Mouse (Mus musculus): ENCODE data around the gene Fxyd3. TPM values are rescaled to one million over a fixed set of nuclear protein-coding genes. Genes with fewer than 3 reads are reported as not detected.

The Fxyd3 gene
- polyA plus RNA-seq, 1 experiment, result 0.01 TPM

DNA sequence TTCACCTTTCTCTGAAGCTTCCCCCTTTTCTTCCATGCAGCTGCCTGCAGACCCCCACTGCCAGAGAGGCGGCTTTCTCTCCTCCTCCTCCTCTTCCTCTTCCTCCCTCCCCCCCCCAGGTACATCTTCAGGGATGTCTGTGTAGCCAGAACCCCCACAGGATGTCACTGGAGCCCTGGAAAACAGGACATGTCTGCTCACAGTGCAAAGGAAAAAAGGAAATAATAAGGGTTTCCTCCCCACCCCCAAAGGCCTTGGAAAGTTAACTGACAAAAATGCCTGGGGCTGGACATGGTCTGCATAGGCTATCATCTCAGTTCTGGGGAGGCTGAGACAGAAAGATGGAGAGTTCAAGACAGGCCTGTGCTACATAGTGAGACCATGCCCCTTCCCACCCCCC is 4.6 kb upstream of the Fxyd3 start:
- Histone ChIP-seq H3K4me2 (ENCODE audit: low read depth) (no peak overlapping the region), H3K36me3 (ENCODE audit: control insufficient read depth, insufficient read depth) (no peaks in the 10 kb centered on the region), H3K79me2 (ENCODE audit: control insufficient read depth, insufficient read depth) (no peaks in the 10 kb centered on the region), H3K27me3 (ENCODE audit: control insufficient read depth, insufficient read depth, insufficient read length) (peaks cover 9% of the 10 kb centered on the region), H3K4me3 (no peak overlapping the region), H3ac (ENCODE audit: control insufficient read depth, insufficient read length) (no peak overlapping the region)
- TF ChIP-seq TCF12 (IDR thresholded peaks at IDR 0.05; ENCODE audit: insufficient read depth, poor library complexity, severe bottlenecking), result no peak
- no peak for TF ChIP-seq POLR2AphosphoS2 (IDR thresholded peaks at IDR 0.05; ENCODE audit: insufficient read length, low read depth)
- no peak for TF ChIP-seq E2F4 (IDR thresholded peaks at IDR 0.05; ENCODE audit: insufficient read depth)
- TF ChIP-seq MYOG (IDR thresholded peaks at IDR 0.05; ENCODE audit: control insufficient read depth in 1 of 3, insufficient read depth in 1 of 3, insufficient read length in 2 of 3, low read depth in 2 of 3), result no peak
- no peak for TF ChIP-seq REST (IDR thresholded peaks at IDR 0.05; ENCODE audit: insufficient read depth, insufficient read length)
- no peak for TF ChIP-seq MAX (IDR thresholded peaks at IDR 0.05; ENCODE audit: low read depth)
- no peak for TF ChIP-seq CEBPB (IDR thresholded peaks at IDR 0.05; ENCODE audit: insufficient read depth, poor library complexity, severe bottlenecking)
- no peak for TF ChIP-seq POLR2A (IDR thresholded peaks at IDR 0.05; ENCODE audit: insufficient read length, low read depth)
- no peak for TF ChIP-seq USF1 (IDR thresholded peaks at IDR 0.05; ENCODE audit: low read depth)
- no peak for TF ChIP-seq SRF (IDR thresholded peaks at IDR 0.05; ENCODE audit: control insufficient read depth, insufficient read length, low read depth)
- no peak for TF ChIP-seq MYOD1 (IDR thresholded peaks at IDR 0.05; ENCODE audit: control insufficient read depth in 1 of 3, insufficient read length in 2 of 3, low read depth in 2 of 3)
- no peak for TF ChIP-seq TCF3 (IDR thresholded peaks at IDR 0.05; ENCODE audit: insufficient read length, low read depth)

DNA sequence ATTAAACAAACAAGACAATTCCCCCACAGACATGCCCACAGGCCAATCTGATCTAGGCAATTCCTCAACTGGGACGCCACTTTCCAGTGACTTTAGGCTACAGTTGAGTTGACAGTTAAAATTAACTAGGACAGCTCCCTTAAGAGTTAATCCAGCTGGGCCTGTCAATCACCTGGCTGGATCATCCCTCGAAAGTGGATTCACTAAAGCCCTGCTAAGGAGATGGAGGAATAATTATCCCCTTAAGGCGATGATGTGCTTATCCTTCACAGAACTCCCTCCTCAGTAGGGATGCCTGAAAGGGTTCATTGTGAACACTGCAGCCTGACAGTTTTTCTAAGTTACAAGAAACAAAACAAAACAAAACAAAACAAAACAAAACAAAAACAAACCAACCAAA is 4.1 kb upstream of the Fxyd3 start:
- no peak overlapping the region for H3K4me2 ChIP-seq (ENCODE audit: low read depth)
- no peak for TF ChIP-seq POLR2AphosphoS2 (IDR thresholded peaks at IDR 0.05; ENCODE audit: insufficient read length, low read depth)
- TF ChIP-seq TCF12 (IDR thresholded peaks at IDR 0.05; ENCODE audit: insufficient read depth, poor library complexity, severe bottlenecking), result no peak
- TF ChIP-seq USF1 (IDR thresholded peaks at IDR 0.05; ENCODE audit: low read depth), result no peak
- no peak for TF ChIP-seq REST (IDR thresholded peaks at IDR 0.05; ENCODE audit: insufficient read depth, insufficient read length)
- TF ChIP-seq E2F4 (IDR thresholded peaks at IDR 0.05; ENCODE audit: insufficient read depth), result no peak

DNA sequence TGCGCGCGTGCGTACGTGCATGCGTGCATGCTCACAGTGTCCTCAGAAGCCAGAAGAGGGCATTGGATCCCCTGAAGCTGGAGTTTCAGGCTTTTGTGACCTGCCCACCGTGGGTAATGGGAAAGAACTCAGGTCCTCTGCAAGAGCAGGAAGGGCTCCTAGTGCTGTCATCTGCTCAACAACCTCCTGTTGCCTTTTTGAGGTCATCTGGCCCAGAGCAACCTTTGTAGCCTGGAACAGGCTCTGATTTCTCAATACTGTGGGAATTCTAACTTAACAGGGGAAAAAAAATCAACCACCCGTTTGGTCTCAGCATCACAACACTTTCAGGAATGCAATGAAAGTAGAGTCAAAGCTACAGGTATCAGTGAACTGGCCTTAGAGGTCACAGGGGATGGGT is 3.2 kb upstream of the Fxyd3 start:
- no peak overlapping the region for H3ac ChIP-seq (ENCODE audit: control insufficient read depth, insufficient read length)
- H3K79me2 ChIP-seq (ENCODE audit: control insufficient read depth, insufficient read depth), result no peaks in the 10 kb centered on the region
- peaks cover 9% of the 10 kb centered on the region for H3K27me3 ChIP-seq (ENCODE audit: control insufficient read depth, insufficient read depth, insufficient read length)
- no peaks in the 10 kb centered on the region for H3K36me3 ChIP-seq (ENCODE audit: control insufficient read depth, insufficient read depth)
- no peak overlapping the region for H3K4me2 ChIP-seq (ENCODE audit: low read depth)
- TF ChIP-seq MAX (IDR thresholded peaks at IDR 0.05; ENCODE audit: low read depth) (no peak), TCF3 (IDR thresholded peaks at IDR 0.05; ENCODE audit: insufficient read length, low read depth) (no peak)
- no peak overlapping the region for H3K4me3 ChIP-seq

More for the DNA sequence above, 4.1 kb upstream of the Fxyd3 start:
- no peaks in the 10 kb centered on the region for H3K79me2 ChIP-seq (ENCODE audit: control insufficient read depth, insufficient read depth)
- H3ac ChIP-seq (ENCODE audit: control insufficient read depth, insufficient read length), result no peak overlapping the region
- no peak overlapping the region for H3K4me3 ChIP-seq
- peaks cover 9% of the 10 kb centered on the region for H3K27me3 ChIP-seq (ENCODE audit: control insufficient read depth, insufficient read depth, insufficient read length)
- no peaks in the 10 kb centered on the region for H3K36me3 ChIP-seq (ENCODE audit: control insufficient read depth, insufficient read depth)

DNA sequence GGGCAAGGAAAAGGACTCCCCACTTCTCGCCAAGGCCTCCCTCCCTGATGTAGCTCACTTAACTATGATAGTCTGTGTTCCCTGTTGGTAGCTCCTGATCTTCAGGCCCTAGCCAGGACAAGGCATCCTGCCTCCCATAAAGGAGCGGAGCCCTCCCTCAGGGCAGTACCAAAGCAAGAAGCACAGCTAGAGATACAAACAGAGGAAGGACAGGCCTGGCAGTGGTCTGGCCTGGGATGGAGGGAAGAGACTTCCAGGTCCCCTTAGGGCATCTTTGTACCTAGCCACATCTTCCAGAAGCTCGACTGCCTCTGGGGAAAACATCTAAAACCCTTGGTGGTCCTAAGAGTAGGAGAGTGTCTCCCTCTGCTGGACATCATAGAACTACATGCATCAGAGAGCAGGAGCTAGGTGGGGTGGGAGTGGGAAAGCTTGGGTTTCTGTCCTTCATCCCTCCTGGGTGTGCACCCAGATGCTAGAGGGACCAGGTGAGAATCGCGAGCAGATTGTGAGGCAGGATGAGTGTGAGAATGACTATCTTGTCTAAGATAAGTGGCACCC is 1.5 kb upstream of the Fxyd3 start:
- H3K27me3 ChIP-seq (ENCODE audit: control insufficient read depth, insufficient read depth, insufficient read length), result peaks cover 9% of the 10 kb centered on the region
- no peak overlapping the region for H3ac ChIP-seq (ENCODE audit: control insufficient read depth, insufficient read length)
- H3K79me2 ChIP-seq (ENCODE audit: control insufficient read depth, insufficient read depth), result no peaks in the 10 kb centered on the region
- H3K36me3 ChIP-seq (ENCODE audit: control insufficient read depth, insufficient read depth), result no peaks in the 10 kb centered on the region
- no peak for TF ChIP-seq MYOD1 (IDR thresholded peaks at IDR 0.05; ENCODE audit: control insufficient read depth in 1 of 3, insufficient read length in 2 of 3, low read depth in 2 of 3)
- no peak for TF ChIP-seq E2F4 (IDR thresholded peaks at IDR 0.05; ENCODE audit: insufficient read depth)
- TF ChIP-seq REST (IDR thresholded peaks at IDR 0.05; ENCODE audit: insufficient read depth, insufficient read length), result no peak
- TF ChIP-seq TCF3 (IDR thresholded peaks at IDR 0.05; ENCODE audit: insufficient read length, low read depth), result no peak
- H3K4me3 ChIP-seq, result no peak overlapping the region
- H3K4me2 ChIP-seq (ENCODE audit: low read depth), result no peak overlapping the region

DNA sequence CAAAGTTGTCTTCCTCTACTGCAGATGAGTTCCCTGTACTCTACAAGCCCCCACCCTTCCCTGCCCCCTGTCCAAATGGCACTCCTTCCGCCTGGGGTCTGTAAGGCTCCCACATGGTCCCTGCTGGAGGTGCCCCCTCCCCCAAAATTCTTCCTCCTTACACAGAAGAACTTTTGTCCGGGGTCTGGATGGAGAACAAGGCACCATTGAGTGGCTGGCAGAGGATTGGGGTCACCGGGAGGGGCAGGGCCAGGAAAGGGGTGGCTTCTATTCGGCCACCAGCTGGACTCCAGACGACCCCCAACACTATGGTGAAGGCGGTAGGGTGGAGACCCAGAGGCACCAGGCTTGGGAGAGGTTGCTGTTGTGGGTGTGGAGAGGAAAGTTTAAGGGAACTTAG is 966 bp upstream of the Fxyd3 start:
- no peak overlapping the region for H3K4me2 ChIP-seq (ENCODE audit: low read depth)
- H3K36me3 ChIP-seq (ENCODE audit: control insufficient read depth, insufficient read depth), result no peaks in the 10 kb centered on the region
- H3K27me3 ChIP-seq (ENCODE audit: control insufficient read depth, insufficient read depth, insufficient read length), result peaks cover 9% of the 10 kb centered on the region
- H3K4me3 ChIP-seq, result no peak overlapping the region
- no peak overlapping the region for H3ac ChIP-seq (ENCODE audit: control insufficient read depth, insufficient read length)
- TF ChIP-seq TCF12 (IDR thresholded peaks at IDR 0.05; ENCODE audit: insufficient read depth, poor library complexity, severe bottlenecking) (no peak), SRF (IDR thresholded peaks at IDR 0.05; ENCODE audit: control insufficient read depth, insufficient read length, low read depth) (no peak), REST (IDR thresholded peaks at IDR 0.05; ENCODE audit: insufficient read depth, insufficient read length) (no peak), POLR2AphosphoS2 (IDR thresholded peaks at IDR 0.05; ENCODE audit: insufficient read length, low read depth) (no peak), CEBPB (IDR thresholded peaks at IDR 0.05; ENCODE audit: insufficient read depth, poor library complexity, severe bottlenecking) (no peak), E2F4 (IDR thresholded peaks at IDR 0.05; ENCODE audit: insufficient read depth) (no peak), MAX (IDR thresholded peaks at IDR 0.05; ENCODE audit: low read depth) (no peak), TCF3 (IDR thresholded peaks at IDR 0.05; ENCODE audit: insufficient read length, low read depth) (no peak), POLR2A (IDR thresholded peaks at IDR 0.05; ENCODE audit: insufficient read length, low read depth) (no peak), MYOG (IDR thresholded peaks at IDR 0.05; ENCODE audit: control insufficient read depth in 1 of 3, insufficient read depth in 1 of 3, insufficient read length in 2 of 3, low read depth in 2 of 3) (no peak), USF1 (IDR thresholded peaks at IDR 0.05; ENCODE audit: low read depth) (no peak), MYOD1 (IDR thresholded peaks at IDR 0.05; ENCODE audit: control insufficient read depth in 1 of 3, insufficient read length in 2 of 3, low read depth in 2 of 3) (no peak)
- no peaks in the 10 kb centered on the region for H3K79me2 ChIP-seq (ENCODE audit: control insufficient read depth, insufficient read depth)
